Mouse (Mus musculus): ENCODE measurements around the gene Rasa4. TPM values are rescaled to one million over a fixed set of nuclear protein-coding genes. Genes with fewer than 3 reads are reported as not detected.

Gene Rasa4
- polyA plus RNA-seq, 1 experiment from 2014 or later = 1.0 TPM

DNA sequence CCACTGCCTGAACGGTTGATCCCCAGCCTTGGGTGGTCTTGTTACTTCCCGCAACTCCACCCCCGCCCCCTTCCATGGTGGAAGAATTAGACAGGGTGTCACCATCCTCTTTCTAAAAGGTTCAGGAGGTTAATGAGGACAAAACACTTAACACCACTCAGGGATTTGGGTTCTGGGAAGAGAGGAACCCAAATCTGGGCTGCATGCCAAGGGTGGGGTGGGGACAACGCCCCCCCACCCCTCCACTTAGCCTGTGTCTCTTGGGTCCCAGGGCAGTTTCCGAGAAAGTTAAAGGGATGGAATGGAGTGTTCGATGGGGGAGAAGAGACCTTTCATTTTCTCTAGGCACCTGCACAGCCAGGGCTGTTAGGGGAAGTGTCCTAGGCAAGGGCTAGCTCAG lies 10.7 kb upstream of the Rasa4 start:
- no peak for DNase-seq
- Histone ChIP-seq H3K9ac (no peak overlapping the region), H3K4me2 (no peak overlapping the region), H3K27me3 (peaks cover 9% of the 10 kb centered on the region; the same call in 1 of the 2 replicates), H3K4me1 (replicated peaks) (0 out of 2 replicates have a peak, but pooled peaks cover 3% of the 10 kb centered on the region), H3K9me3 (replicated peaks) (no peaks in the 10 kb centered on the region), H3K27ac (no peak overlapping the region), H3K4me3 (replicated peaks) (no peak overlapping the region), H3K36me3 (no peaks in the 10 kb centered on the region)
- no peak for ATAC-seq (ENCODE audit: low read depth)
- WGBS (ENCODE audit: insufficient replicate concordance) = 54% methylated on average over 6 of the region's 6 CpGs

- ATAC-seq (ENCODE audit: low read depth) = no peak
- no peak overlapping the region for H3K4me2 ChIP-seq
- H3K27ac ChIP-seq = no peak overlapping the region
- peaks cover 9% of the 10 kb centered on the region; the same call in 1 of the 2 replicates for H3K27me3 ChIP-seq
- WGBS (ENCODE audit: insufficient replicate concordance) = 49% methylated on average over 11 of the region's 11 CpGs
- DNase-seq = no peak
- 0 out of 2 replicates have a peak, but pooled peaks cover 3% of the 10 kb centered on the region for H3K4me1 ChIP-seq (replicated peaks)
- no peak overlapping the region for H3K9ac ChIP-seq
- H3K36me3 ChIP-seq = no peaks in the 10 kb centered on the region
- no peaks in the 10 kb centered on the region for H3K9me3 ChIP-seq (replicated peaks)
- no peak overlapping the region for H3K4me3 ChIP-seq (replicated peaks)
These were observed 10.2 kb upstream of the Rasa4 start for GRCm38 (mm10) chr5:136073526-136073925.

- DNase-seq (no peak), ATAC-seq (ENCODE audit: low read depth) (no peak)
- H3K4me3 ChIP-seq (replicated peaks) = no peak overlapping the region
- no peaks in the 10 kb centered on the region for H3K9me3 ChIP-seq (replicated peaks)
- 41% methylated on average over 5 of the region's 5 CpGs for WGBS (ENCODE audit: insufficient replicate concordance)
- peaks cover 7% of the 10 kb centered on the region; the same call in 1 of the 2 replicates for H3K27me3 ChIP-seq
- H3K27ac ChIP-seq = no peak overlapping the region
- H3K36me3 ChIP-seq = no peaks in the 10 kb centered on the region
- H3K4me2 ChIP-seq = no peak overlapping the region
- no peak overlapping the region for H3K9ac ChIP-seq
- H3K4me1 ChIP-seq (replicated peaks) = 0 out of 2 replicates have a peak, but pooled peaks cover 3% of the 10 kb centered on the region
These were observed 8.6 kb upstream of the Rasa4 start for GRCm38 (mm10) chr5:136075076-136075475.

GRCm38 (mm10) chr5:136076284-136076683 lies 7.4 kb upstream of the Rasa4 start:
- Histone ChIP-seq H3K9ac (no peak overlapping the region), H3K4me1 (replicated peaks) (0 out of 2 replicates have a peak, but pooled peaks cover 5% of the 10 kb centered on the region), H3K4me3 (replicated peaks) (no peak overlapping the region), H3K9me3 (replicated peaks) (no peaks in the 10 kb centered on the region), H3K4me2 (no peak overlapping the region), H3K27ac (no peak overlapping the region), H3K36me3 (no peaks in the 10 kb centered on the region), H3K27me3 (peaks cover 11% of the 10 kb centered on the region)
- WGBS (ENCODE audit: insufficient replicate concordance) = 46% methylated on average over 7 of the region's 7 CpGs
- DNase-seq (no peak), ATAC-seq (ENCODE audit: low read depth) (no peak)

DNA sequence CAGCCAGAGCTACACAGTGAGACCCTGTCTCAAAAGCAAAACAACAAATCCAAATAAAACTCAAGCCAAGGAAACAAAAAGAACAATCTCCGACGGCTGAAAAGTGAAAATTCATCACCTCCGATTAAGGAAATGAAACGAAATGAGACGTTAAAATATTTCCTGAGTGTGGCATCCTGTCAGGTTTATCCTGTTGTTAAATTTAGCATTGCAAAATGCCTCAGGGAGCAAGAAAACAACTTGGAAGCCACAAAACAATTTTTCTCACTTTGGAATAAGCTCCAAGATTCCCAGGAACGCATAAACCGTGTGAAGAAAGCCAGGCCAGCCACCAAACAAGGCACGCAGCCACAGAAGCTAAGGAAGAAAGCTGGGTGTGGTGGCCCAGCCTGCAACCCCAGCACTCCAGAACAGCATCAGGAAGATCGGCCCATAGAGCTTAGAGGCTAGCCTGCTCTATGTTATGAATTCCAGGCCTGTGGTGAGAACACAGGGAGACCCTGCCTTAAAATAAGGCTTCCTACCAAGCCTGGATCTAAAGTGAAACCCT lies 6.6 kb upstream of the Rasa4 start:
- no peaks in the 10 kb centered on the region for H3K36me3 ChIP-seq
- H3K4me1 ChIP-seq (replicated peaks) = 0 out of 2 replicates have a peak, but pooled peaks cover 5% of the 10 kb centered on the region
- H3K4me2 ChIP-seq = no peak overlapping the region
- H3K27ac ChIP-seq = no peak overlapping the region
- H3K9me3 ChIP-seq (replicated peaks) = no peaks in the 10 kb centered on the region
- no peak overlapping the region for H3K9ac ChIP-seq
- ATAC-seq (ENCODE audit: low read depth) (no peak), DNase-seq (no peak)
- H3K27me3 ChIP-seq = peaks cover 13% of the 10 kb centered on the region
- H3K4me3 ChIP-seq (replicated peaks) = no peak overlapping the region
- WGBS (ENCODE audit: insufficient replicate concordance) = 62% methylated on average over 9 of the region's 9 CpGs

DNA sequence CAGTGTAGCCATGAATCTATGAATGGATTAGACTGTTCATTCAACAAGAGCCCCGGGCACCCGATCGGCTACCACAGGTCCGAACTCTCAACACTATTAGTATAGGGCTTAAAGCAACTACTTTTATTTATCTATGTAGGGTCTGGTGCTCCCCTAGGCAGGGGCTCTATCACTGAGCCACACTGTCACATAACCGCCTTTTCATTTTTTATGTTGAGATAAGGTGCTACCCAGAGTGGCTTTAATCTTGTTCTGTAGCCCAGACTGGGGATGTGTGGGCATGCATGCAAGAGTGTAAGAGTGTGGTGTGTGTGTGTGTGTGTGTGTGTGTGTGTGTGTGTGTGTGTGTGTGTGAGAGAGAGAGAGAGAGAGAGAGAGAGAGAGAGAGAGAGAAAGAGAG lies 5.6 kb upstream of the Rasa4 start:
- ATAC-seq (ENCODE audit: low read depth) (no peak), DNase-seq (no peak)
- H3K9ac ChIP-seq = no peak overlapping the region
- H3K36me3 ChIP-seq = no peaks in the 10 kb centered on the region
- H3K9me3 ChIP-seq (replicated peaks) = no peaks in the 10 kb centered on the region; the same call in 1 of the 2 replicates
- 69% methylated on average over 5 of the region's 5 CpGs for WGBS (ENCODE audit: insufficient replicate concordance)
- no peak overlapping the region for H3K4me3 ChIP-seq (replicated peaks)
- H3K4me1 ChIP-seq (replicated peaks) = peaks cover 6% of the 10 kb centered on the region
- H3K27ac ChIP-seq = no peak overlapping the region
- H3K4me2 ChIP-seq = no peak overlapping the region
- H3K27me3 ChIP-seq = peaks cover 8% of the 10 kb centered on the region

DNA sequence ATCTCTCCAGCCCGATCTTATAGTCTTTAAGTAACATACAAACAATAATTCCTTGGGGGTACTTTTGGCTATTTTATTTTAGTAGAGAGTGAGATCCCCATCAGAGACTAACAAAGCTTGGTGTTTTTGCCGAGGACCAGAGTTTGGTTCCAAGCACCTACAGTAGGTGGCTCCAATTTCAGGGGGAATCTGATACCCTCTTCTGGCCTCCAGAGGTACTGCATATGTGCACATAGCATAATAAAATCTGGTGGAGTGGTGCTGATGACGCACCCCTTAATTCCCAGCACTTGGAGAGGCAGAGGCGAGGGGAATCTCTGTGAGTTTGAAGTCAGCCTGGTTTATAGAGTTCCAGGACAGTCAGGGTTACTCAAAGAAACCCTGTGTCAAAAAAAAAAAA lies 1.4 kb upstream of the Rasa4 start:
- DNase-seq (no peak), ATAC-seq (ENCODE audit: low read depth) (no peak)
- H3K4me1 ChIP-seq (replicated peaks) = peaks cover 22% of the 10 kb centered on the region
- peaks cover 32% of the 10 kb centered on the region for H3K27me3 ChIP-seq
- H3K9me3 ChIP-seq (replicated peaks) = no peaks in the 10 kb centered on the region; the same call in 1 of the 2 replicates
- no peaks in the 10 kb centered on the region for H3K36me3 ChIP-seq
- H3K27ac ChIP-seq = no peak overlapping the region
- WGBS (ENCODE audit: insufficient replicate concordance) = 59% methylated on average over 4 of the region's 4 CpGs
- H3K4me3 ChIP-seq (replicated peaks) = no peak overlapping the region
- H3K9ac ChIP-seq = no peak overlapping the region
- H3K4me2 ChIP-seq = no peak overlapping the region

DNA sequence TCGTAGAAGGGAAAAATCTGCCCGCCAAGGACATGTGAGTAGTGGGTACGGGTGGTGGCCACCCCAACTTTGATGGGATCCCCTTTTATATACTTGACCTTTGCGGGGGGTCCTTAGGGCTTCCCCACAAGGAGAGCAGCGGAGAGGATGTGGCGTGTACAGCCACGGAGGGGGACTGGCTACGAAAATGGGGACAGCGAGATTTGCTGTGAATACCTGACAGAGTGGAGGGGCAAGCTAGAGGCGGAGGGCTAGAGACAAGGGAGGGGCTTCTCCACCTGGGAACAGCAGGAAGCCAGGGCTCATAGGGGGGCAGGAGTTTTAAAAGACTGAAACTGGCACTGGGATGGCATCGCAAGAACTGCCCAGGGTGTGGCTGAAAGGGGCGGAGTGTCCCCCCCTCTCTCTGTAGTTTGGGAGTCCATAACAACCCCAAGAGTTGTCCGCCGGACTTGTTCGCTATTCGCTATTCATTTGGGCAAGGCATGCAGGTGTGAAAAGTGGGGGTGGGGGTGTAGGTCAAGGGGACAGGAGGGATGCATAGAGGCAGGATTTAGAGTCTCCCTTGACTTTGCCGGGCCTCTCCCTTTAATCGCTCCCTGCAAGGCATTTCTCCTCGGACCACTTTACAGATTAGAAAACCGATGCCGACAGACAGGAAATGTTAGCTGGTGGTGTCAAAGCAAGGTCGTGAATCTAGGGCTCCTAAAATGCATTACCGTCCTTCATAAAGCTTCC lies 597 bp downstream of the Rasa4 start:
- no peak overlapping the region for H3K27ac ChIP-seq
- H3K9me3 ChIP-seq (replicated peaks) = no peaks in the 10 kb centered on the region; the same call in 1 of the 2 replicates
- WGBS (ENCODE audit: insufficient replicate concordance) = 2% methylated on average over 23 of the region's 23 CpGs
- H3K4me1 ChIP-seq (replicated peaks) = peaks cover 33% of the 10 kb centered on the region
- ATAC-seq (ENCODE audit: low read depth) (no peak), DNase-seq (no peak)
- peaks cover 32% of the 10 kb centered on the region for H3K27me3 ChIP-seq
- H3K36me3 ChIP-seq = no peaks in the 10 kb centered on the region
- H3K4me2 ChIP-seq = peak overlapping the region; percentile 90
- H3K9ac ChIP-seq = peak overlapping the region; percentile 54
- H3K4me3 ChIP-seq (replicated peaks) = peak overlapping the region; percentile 60

GRCm38 (mm10) chr5:136084891-136085651 lies 1.4 kb downstream of the Rasa4 start:
- peak overlapping the region; percentile 90 for H3K4me2 ChIP-seq
- H3K27ac ChIP-seq = no peak overlapping the region
- peaks cover 32% of the 10 kb centered on the region for H3K27me3 ChIP-seq
- ATAC-seq (ENCODE audit: low read depth) (no peak), DNase-seq (no peak)
- no peaks in the 10 kb centered on the region for H3K36me3 ChIP-seq
- 22% methylated on average over 19 of the region's 21 CpGs for WGBS (ENCODE audit: insufficient replicate concordance)
- H3K9ac ChIP-seq = no peak overlapping the region
- peak overlapping the region; percentile 60 for H3K4me3 ChIP-seq (replicated peaks)
- H3K4me1 ChIP-seq (replicated peaks) = peaks cover 33% of the 10 kb centered on the region
- no peaks in the 10 kb centered on the region; the same call in 1 of the 2 replicates for H3K9me3 ChIP-seq (replicated peaks)

DNA sequence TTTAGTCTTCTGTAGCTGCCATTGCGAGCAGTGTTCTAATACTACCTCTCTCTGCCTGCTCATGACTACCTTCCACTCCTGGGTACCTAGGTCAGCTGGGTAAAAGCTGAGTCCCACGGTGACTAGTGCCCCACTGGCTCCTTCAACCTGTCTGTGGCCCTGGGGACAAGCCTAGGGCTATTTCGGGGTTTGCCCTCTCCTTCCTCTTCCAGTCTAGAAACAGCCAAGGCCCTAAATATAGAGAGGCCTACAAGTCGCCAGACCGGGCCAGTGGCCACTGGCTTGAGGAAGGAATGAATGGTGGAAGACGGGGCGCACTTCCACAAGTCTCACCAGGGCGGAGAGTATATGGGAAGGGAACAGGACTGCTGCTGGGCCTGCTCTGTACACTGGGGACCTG lies 2.6 kb downstream of the Rasa4 start:
- no peak for DNase-seq
- Histone ChIP-seq H3K27me3 (peaks cover 28% of the 10 kb centered on the region), H3K9me3 (replicated peaks) (no peaks in the 10 kb centered on the region; the same call in 1 of the 2 replicates), H3K27ac (no peak overlapping the region), H3K4me3 (replicated peaks) (no peak overlapping the region), H3K4me1 (replicated peaks) (peaks cover 31% of the 10 kb centered on the region), H3K36me3 (no peaks in the 10 kb centered on the region), H3K9ac (no peak overlapping the region), H3K4me2 (no peak overlapping the region)
- WGBS (ENCODE audit: insufficient replicate concordance) = 59% methylated on average over 8 of the region's 8 CpGs
- ATAC-seq (ENCODE audit: low read depth) = no peak

DNA sequence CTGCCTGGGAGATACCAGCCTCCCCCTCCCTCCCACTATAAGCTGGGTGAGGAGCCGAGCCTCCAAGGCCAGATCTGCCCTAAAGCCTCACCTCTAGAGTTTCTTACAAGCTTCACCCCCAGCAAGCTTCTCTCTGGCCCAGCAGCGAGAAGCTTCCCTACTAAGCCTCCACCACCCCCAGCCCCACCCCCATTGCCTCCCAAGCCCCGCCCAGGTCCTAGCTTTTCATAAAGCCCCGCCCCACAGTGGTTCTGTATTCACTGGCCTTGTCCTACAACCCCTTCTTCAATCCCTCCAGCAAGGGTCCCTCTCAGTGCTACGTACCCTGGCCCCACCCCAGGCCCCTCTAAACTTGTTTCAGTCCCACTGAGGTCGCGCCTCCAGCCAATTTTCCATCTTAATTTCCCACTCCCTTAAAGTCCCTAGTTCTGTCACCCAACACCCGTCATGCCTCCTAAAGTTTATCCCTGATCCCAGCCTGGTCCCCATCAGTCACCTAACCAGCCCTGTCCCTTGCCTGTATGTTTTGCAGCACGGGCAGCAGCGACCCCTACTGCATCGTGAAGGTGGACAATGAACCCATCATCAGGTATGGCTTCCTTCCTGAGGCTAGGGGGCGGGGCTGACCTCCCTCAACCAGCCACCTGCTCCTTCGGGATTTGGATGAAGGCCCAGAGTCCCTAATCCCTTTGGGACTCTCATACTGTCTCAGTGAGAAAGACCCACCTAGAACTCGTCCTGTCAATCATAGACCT lies 5.3 kb downstream of the Rasa4 start:
- WGBS (ENCODE audit: insufficient replicate concordance) = 22% methylated on average over 14 of the region's 14 CpGs
- no peak for ATAC-seq (ENCODE audit: low read depth)
- Histone ChIP-seq H3K36me3 (no peaks in the 10 kb centered on the region), H3K9me3 (replicated peaks) (no peaks in the 10 kb centered on the region), H3K4me2 (no peak overlapping the region), H3K4me1 (replicated peaks) (peaks cover 23% of the 10 kb centered on the region), H3K27ac (no peak overlapping the region), H3K27me3 (peaks cover 24% of the 10 kb centered on the region), H3K4me3 (replicated peaks) (no peak overlapping the region), H3K9ac (no peak overlapping the region)
- no peak for DNase-seq
